9 mouse cellular contexts compared by ENCODE assay signal in the genomic region with DNA sequence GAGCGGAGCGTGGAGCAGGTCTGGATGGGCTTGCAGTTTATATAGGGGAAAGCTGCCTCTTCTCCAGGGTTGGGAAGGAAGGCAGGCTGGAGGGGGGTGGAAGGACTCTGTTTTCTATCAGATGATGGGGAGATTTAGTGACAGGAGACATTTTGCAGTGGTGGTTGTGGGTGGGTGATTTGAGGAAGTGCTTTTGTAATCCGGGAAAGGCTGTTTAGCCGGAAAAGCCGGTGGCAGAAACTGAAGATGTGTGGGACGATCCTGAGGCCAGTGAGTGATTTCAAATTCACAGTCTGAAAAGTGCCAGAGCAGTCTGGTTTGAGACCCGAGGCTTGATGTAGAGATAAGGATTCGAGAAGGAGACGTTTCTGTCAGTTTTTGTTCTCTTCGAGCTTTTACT. TPM values are rescaled to one million over a fixed set of nuclear protein-coding genes. Genes with fewer than 3 reads are reported as not detected.
DNase-seq lines count a peak whose midpoint lies in the region; ATAC-seq and TF ChIP-seq lines count a peak whose summit lies in the region.
"Had no signal": no experiment of that assay in that cellular context is flagged by ENCODE, and none has a peak within 500 bp of the region (broad histone marks: within the 10 kb centered on the region; RNA-seq: fewer than 3 reads in every experiment).

No protein-coding gene starts in this region.

- DNase-seq in kidney, adult 11 months = no peak
- peak; percentile 30 for DNase-seq in fat pad, adult 2 months (ENCODE audit: extremely low read depth, low read depth, low spot score)
- no peak for DNase-seq in left cerebral cortex, postnatal 4 days
- DNase-seq in spleen, postnatal 10 days (ENCODE audit: low spot score in 2 of 2) = no peak
- DNase-seq in testis, postnatal 10 days (ENCODE audit: low spot score) = no peak

- no peak overlapping the region for H3K9ac ChIP-seq in kidney, embryonic 14.5 days (ENCODE audit: low read depth, low read length)
- H3K9ac ChIP-seq: neural tube, embryonic 13.5 days had no signal

- H3K27ac ChIP-seq in kidney, embryonic 14.5 days (ENCODE audit: low read depth, low read length) = no peak overlapping the region
- no peak overlapping the region for H3K27ac ChIP-seq in bone marrow, adult 2 months (ENCODE audit: control insufficient read depth, insufficient read depth, low read depth, low read length, poor library complexity)
- H3K27ac ChIP-seq in macrophage = peak overlapping the region; percentile 54
- H3K27ac ChIP-seq: neural tube, embryonic 13.5 days had no signal

- intact Hi-C loops in left cerebral cortex, postnatal 4 days (cut with DNase I) = no loop called here

- ATAC-seq in kidney, embryonic 14.5 days (ENCODE audit: low FRiP score, low TSS enrichment) = no peak

- H3K4me1 ChIP-seq in kidney, embryonic 14.5 days (ENCODE audit: control insufficient read depth, insufficient read depth, low read length) = no peaks in the 10 kb centered on the region
- H3K4me1 ChIP-seq in bone marrow, adult 2 months (ENCODE audit: control insufficient read depth, insufficient read depth, low read length) = no peaks in the 10 kb centered on the region
- H3K4me1 ChIP-seq: neural tube, embryonic 13.5 days had no signal

- H3K4me2 ChIP-seq in kidney, embryonic 14.5 days (replicated peaks; ENCODE audit: low read depth, low read length) = peak overlapping the region; percentile 24
- H3K4me2 ChIP-seq: neural tube, embryonic 13.5 days had no signal

- H3K27me3 ChIP-seq in kidney, embryonic 14.5 days (ENCODE audit: control insufficient read depth, insufficient read depth, low read length) = no peaks in the 10 kb centered on the region

- no peaks in the 10 kb centered on the region for H3K79me2 ChIP-seq in macrophage (ENCODE audit: inconsistent target)

- WGBS in kidney, embryonic 14.5 days = 59% methylated on average over 10 of the region's 10 CpGs
- 35% methylated on average over 10 of the region's 10 CpGs for WGBS in bone marrow, adult 2 months
- WGBS in macrophage (ENCODE audit: missing documents) = 34% methylated on average over 8 of the region's 10 CpGs

- TF ChIP-seq CTCF in bone marrow, adult 2 months (IDR thresholded peaks at IDR 0.05; ENCODE audit: control insufficient read depth, insufficient read depth, low read length) = no peak

- no peaks in the 10 kb centered on the region for H3K9me3 ChIP-seq in kidney, embryonic 14.5 days (ENCODE audit: control insufficient read depth, low read length)
- H3K9me3 ChIP-seq: neural tube, embryonic 13.5 days had no signal

- no peaks in the 10 kb centered on the region for H3K36me3 ChIP-seq in kidney, embryonic 14.5 days (ENCODE audit: control insufficient read depth, insufficient read depth, low read length)
- no peaks in the 10 kb centered on the region for H3K36me3 ChIP-seq in macrophage (ENCODE audit: inconsistent target)
- H3K36me3 ChIP-seq: neural tube, embryonic 13.5 days had no signal

- peak overlapping the region; percentile 10; the same call in 1 of the 2 replicates for H3K4me3 ChIP-seq in kidney, embryonic 14.5 days (ENCODE audit: low read length)
- peak overlapping the region; percentile 11 for H3K4me3 ChIP-seq in bone marrow, adult 2 months (replicated peaks; ENCODE audit: control insufficient read depth, low read depth, low read length)
- H3K4me3 ChIP-seq in macrophage (ENCODE audit: inconsistent target) = peak overlapping the region; percentile 18; the same call in 1 of the 2 replicates
- H3K4me3 ChIP-seq: neural tube, embryonic 13.5 days had no signal

- no peak for TF ChIP-seq POLR2A in bone marrow, adult 2 months (IDR thresholded peaks at IDR 0.05; ENCODE audit: borderline replicate concordance, control insufficient read depth, low read depth, low read length)

RNA-seq across cellular contexts. Expression of a gene that starts 12.4 kb away (rescaled TPM):
- 0.10 and 0.12 TPM in 2 replicates for polyA plus RNA-seq in kidney, embryonic 14.5 days (2014; fragmentation: Nextera tagmentation; extraction: Ambion mirVana)
- 1.4 and 1.5 TPM in 2 replicates for polyA plus RNA-seq in bone marrow, adult 2 months (2011; ENCODE audit: insufficient read depth, insufficient read length, low replicate concordance, missing spikeins)
- total RNA-seq in macrophage (2018; cell fraction: chromatin; rRNA removed) = 100 to 1,000 TPM in 13 of 26 experiments, 10 to 100 TPM in 13; 22.2 to 193 (median 106) TPM
- 100 to 1,000 TPM; 132 to 286 (median 191) TPM for total RNA-seq in macrophage (2018; cell fraction: cytosol; rRNA removed)
- total RNA-seq in macrophage (2018; cell fraction: nucleus; rRNA removed) = 100 to 1,000 TPM in 25 of 26 experiments, 10 to 100 TPM in 1; 76.6 to 287 (median 194) TPM
- polyA plus RNA-seq in macrophage (2018) = 125 to 202 TPM (median 165 TPM) in 3 replicates
- total RNA-seq in left cerebral cortex, postnatal 4 days (2021) = under 1 TPM; 0.20 to 0.38 TPM

RNA-seq across cellular contexts. Expression of a gene that starts 53.8 kb away (rescaled TPM):
- polyA plus RNA-seq in kidney, embryonic 14.5 days (2014; fragmentation: Nextera tagmentation; extraction: Ambion mirVana) = 0.21 and 0.73 TPM in 2 replicates
- 2.9 and 5.7 TPM in 2 replicates for polyA plus RNA-seq in bone marrow, adult 2 months (2011; ENCODE audit: insufficient read depth, insufficient read length, low replicate concordance, missing spikeins)
- 100 to 1,000 TPM in 17 of 26 experiments, 10 to 100 TPM in 9; 41.0 to 220 (median 109) TPM for total RNA-seq in macrophage (2018; cell fraction: chromatin; rRNA removed)
- 100 to 1,000 TPM; 183 to 319 (median 254) TPM for total RNA-seq in macrophage (2018; cell fraction: cytosol; rRNA removed)
- total RNA-seq in macrophage (2018; cell fraction: nucleus; rRNA removed) = 100 to 1,000 TPM; 121 to 443 (median 275) TPM
- 111 to 271 TPM (median 167 TPM) in 3 replicates for polyA plus RNA-seq in macrophage (2018)
- total RNA-seq in left cerebral cortex, postnatal 4 days (2021) = 1 to 10 TPM; 1.0 to 1.6 TPM

Comparison
In these comparisons a context has a peak if more than half of its experiments do, and no peak if none do; other contexts are left out.
1. RNA of a gene that starts 12.4 kb away (polyA plus RNA-seq): 125 to 202 TPM in macrophage; 1.4 to 1.5 TPM in bone marrow, adult 2 months and 0.10 to 0.12 TPM in kidney, embryonic 14.5 days; every median in the first group is over 10 times any median in the second.
2. RNA of a gene that starts 53.8 kb away (polyA plus RNA-seq): 111 to 271 TPM in macrophage; 2.9 to 5.7 TPM in bone marrow, adult 2 months and 0.21 to 0.73 TPM in kidney, embryonic 14.5 days; every median in the first group is over 10 times any median in the second.
3. Peak in every context shown above with its lines, with median percentiles within 50 percentile points of each other: H3K4me3 ChIP-seq.